Mouse (Mus musculus) intestine, embryonic 14.5 days (tissue): ENCODE measurements around the gene Armc3. TPM values are rescaled to one million over a fixed set of nuclear protein-coding genes. Genes with fewer than 3 reads are reported as not detected.
A peak's percentile ranks its signal among the peaks of the same experiment; 100 is the strongest.

ENCODE experiments used
- ATAC-seq: fragments of 200-750 bp; cut with Nextera tagmentation; replicated peaks from 2 replicates; pipeline ENCODE4 v1.8.0; 2017; ENCODE audit warnings: low read depth, moderate number of reproducible peaks, moderate TSS enrichment, moderate library complexity; ENCODE audit not compliant: low FRiP score, low TSS enrichment
- DNase-seq: peaks from one replicate; pipeline ENCODE4 v3.0.0-alpha.2; 2018; ENCODE audit warnings: low spot score
- H3K27ac ChIP-seq: fragments of 300-500 bp; sonication (generic); 2 replicates; pipeline ENCODE4 v1.5.1; 2014; ENCODE audit warnings: low read depth, mild to moderate bottlenecking, control low read depth
- H3K27me3 ChIP-seq: fragments of 300-500 bp; sonication (generic); replicated peaks from 2 replicates; pipeline ENCODE4 v1.6.1; 2014; ENCODE audit warnings: low read length, control low read depth; ENCODE audit not compliant: control insufficient read depth, insufficient read depth
- H3K36me3 ChIP-seq: fragments of 300-500 bp; sonication (generic); 2 replicates; pipeline ENCODE4 v1.6.1; 2014; ENCODE audit warnings: low read length, control low read depth; ENCODE audit not compliant: control insufficient read depth, insufficient read depth
- H3K4me1 ChIP-seq: fragments of 300-500 bp; sonication (generic); replicated peaks from 2 replicates; pipeline ENCODE4 v1.6.1; 2014; ENCODE audit warnings: low read length, control low read depth, mixed read lengths; ENCODE audit not compliant: control insufficient read depth, insufficient read depth
- H3K4me2 ChIP-seq: fragments of 300-500 bp; sonication (generic); 2 replicates; pipeline ENCODE4 v1.6.1; 2014; ENCODE audit warnings: low read length
- H3K4me3 ChIP-seq: fragments of 300-500 bp; sonication (generic); 2 replicates; pipeline ENCODE4 v1.5.1; 2014; ENCODE audit warnings: low read depth, low read length, control low read depth, mixed read lengths
- H3K9ac ChIP-seq: fragments of 300-500 bp; sonication (generic); 2 replicates; pipeline ENCODE4 v1.6.1; 2014; ENCODE audit warnings: mild to moderate bottlenecking, low read length
- H3K9me3 ChIP-seq: fragments of 300-500 bp; sonication (generic); 2 replicates; pipeline ENCODE4 v1.6.1; 2016; ENCODE audit warnings: low read length, control low read depth; ENCODE audit not compliant: control insufficient read depth
- WGBS: fragments of 180-500 bp; shearing (Covaris S2); extraction: QIAGEN DNeasy Blood & Tissue Kit; methylation state at CpG from one replicate; pipeline ENCODE4 v1.1.7; 2014; 5-methylcytosine and 5-hydroxymethylcytosine counted together
- polyA plus RNA-seq: library from polyadenylated mRNA; unstranded; fragments of >200 nt; fragmentation: Nextera tagmentation; extraction: Ambion mirVana; gene quantifications from 2 replicates; pipeline ENCODE4 v1.2.1, GENCODE M21; 2014

Gene Armc3
- polyA plus RNA-seq, 1 experiment from 2014 or later = 0.05 TPM

DNA sequence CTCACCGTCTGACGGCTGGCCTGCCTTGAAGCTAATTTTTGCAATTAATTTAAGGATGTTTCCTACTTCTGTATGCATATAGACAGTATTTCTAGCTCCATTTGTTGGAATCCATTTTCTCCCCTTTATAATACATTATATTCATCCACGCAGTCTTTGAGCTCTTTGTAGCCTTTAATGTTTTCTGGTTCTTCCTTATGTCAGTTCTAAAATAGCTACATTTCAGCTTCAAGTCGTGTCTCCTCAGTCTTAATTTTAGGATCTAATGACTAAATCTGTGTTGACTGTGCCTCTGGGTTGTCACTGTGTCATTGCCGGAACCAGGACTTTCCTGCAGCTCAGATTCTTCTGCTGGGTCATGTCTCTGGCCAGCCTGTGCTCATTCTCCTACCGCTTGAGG is 61.3 kb downstream of the Armc3 start:
- DNase-seq = no peak

DNA sequence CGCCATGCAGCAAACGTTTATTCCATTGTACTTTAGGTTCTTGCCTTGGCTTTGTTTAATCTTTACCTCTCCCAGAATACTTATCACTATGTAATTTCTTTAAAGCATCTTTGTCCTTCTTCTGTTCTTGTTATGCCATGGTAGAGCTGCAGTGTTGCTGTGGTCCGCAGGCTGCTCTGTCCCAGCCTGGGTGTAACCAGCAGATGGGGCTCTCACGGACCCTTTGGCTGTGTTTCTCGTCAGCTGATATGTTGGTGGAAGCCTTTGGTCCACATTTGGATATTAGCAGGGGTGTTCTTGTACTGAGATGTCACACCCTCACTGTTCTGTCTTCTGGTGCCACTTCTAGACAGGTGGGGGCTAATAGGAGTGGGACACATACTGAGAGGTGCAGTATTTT is 64.3 kb downstream of the Armc3 start:
- H3K36me3 ChIP-seq = no peaks in the 10 kb centered on the region
- no peak overlapping the region for H3K9ac ChIP-seq
- H3K27me3 ChIP-seq = no peaks in the 10 kb centered on the region
- 50% methylated on average over 5 of the region's 5 CpGs for WGBS
- H3K27ac ChIP-seq = no peak overlapping the region
- no peaks in the 10 kb centered on the region for H3K4me1 ChIP-seq
- no peak overlapping the region for H3K4me3 ChIP-seq
- ATAC-seq (no peak), DNase-seq (no peak)
- H3K4me2 ChIP-seq = no peak overlapping the region
- no peaks in the 10 kb centered on the region for H3K9me3 ChIP-seq

More for the DNA sequence above, 61.3 kb downstream of the Armc3 start:
- 91% methylated on average over 6 of the region's 6 CpGs for WGBS
- ATAC-seq = no peak
- no peaks in the 10 kb centered on the region for H3K4me1 ChIP-seq
- no peaks in the 10 kb centered on the region for H3K27me3 ChIP-seq
- no peak overlapping the region for H3K4me3 ChIP-seq
- H3K4me2 ChIP-seq = no peak overlapping the region
- no peak overlapping the region for H3K27ac ChIP-seq
- H3K9me3 ChIP-seq = no peaks in the 10 kb centered on the region
- H3K36me3 ChIP-seq = no peaks in the 10 kb centered on the region
- no peak overlapping the region for H3K9ac ChIP-seq

DNA sequence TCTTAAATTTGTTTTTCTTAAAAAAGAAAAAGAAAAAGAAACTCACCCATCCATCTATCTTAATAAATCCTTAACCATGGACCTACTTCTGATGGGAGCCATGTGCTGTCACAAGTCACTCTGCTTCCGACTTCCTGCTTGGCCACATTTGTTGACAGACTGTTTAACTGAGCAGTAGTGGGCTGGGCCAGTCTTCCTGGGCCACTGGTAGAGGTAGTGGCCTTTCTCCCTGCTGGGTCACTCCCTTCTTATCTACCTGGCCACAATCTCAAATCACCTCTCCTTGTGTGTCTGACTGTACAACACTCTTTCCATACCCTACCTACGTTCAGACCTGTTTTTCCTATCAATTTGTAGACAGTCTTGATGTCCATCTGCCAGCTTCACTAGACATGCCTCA is 66.7 kb downstream of the Armc3 start:
- DNase-seq = no peak
- H3K27ac ChIP-seq = no peak overlapping the region
- no peak overlapping the region for H3K4me3 ChIP-seq
- no peaks in the 10 kb centered on the region for H3K9me3 ChIP-seq
- H3K4me1 ChIP-seq = no peaks in the 10 kb centered on the region
- no peak for ATAC-seq
- WGBS = 63% methylated on average over 2 of the region's 2 CpGs
- no peak overlapping the region for H3K4me2 ChIP-seq
- H3K27me3 ChIP-seq = no peaks in the 10 kb centered on the region
- H3K9ac ChIP-seq = no peak overlapping the region
- no peaks in the 10 kb centered on the region for H3K36me3 ChIP-seq

DNA sequence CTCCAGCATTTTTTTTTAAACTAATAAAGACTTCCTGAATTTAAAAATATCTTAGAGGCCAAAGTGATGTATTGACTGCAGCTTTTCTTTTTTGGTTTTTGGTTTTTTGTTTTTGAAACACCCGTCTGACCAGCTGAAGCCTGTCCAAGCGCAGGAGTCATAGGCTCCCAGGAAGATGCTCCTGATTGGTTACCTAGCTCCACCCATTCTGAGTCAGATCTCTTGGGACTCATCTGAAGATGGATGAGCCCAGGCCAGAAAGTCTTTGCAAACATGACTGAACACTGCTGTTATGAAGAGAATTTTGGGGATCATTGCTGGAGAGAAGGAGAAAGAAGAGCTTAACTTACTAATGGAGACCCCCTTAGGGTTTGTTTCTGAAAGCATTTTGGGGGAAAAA is 68.3 kb downstream of the Armc3 start:
- no peaks in the 10 kb centered on the region for H3K27me3 ChIP-seq
- ATAC-seq = no peak
- H3K27ac ChIP-seq = no peak overlapping the region
- no peak overlapping the region for H3K9ac ChIP-seq
- DNase-seq = no peak
- H3K4me3 ChIP-seq = no peak overlapping the region
- H3K4me1 ChIP-seq = no peaks in the 10 kb centered on the region
- WGBS = 44% methylated on average over 2 of the region's 2 CpGs
- H3K9me3 ChIP-seq = no peaks in the 10 kb centered on the region
- H3K36me3 ChIP-seq = no peaks in the 10 kb centered on the region
- no peak overlapping the region for H3K4me2 ChIP-seq

DNA sequence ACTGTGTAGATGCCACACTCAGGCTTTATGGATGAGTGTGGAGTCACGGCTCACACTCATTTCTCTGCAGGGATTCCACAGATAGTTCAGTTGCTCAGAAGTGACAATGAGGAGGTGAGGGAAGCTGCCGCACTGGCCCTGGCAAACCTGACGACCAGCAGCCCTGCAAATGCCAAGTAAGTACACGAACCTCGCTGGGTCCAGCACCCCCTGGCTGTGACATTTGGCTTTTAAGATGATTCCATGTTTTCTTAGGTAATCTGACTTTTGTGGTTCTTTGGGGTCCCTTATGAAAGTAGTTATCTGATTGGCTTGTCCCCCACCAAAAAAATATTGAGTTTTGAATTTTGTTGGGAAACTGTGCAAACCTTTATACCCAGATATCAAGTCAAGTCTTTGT is 70.9 kb downstream of the Armc3 start:
- DNase-seq (no peak), ATAC-seq (no peak)
- Histone ChIP-seq H3K4me2 (no peak overlapping the region), H3K36me3 (no peaks in the 10 kb centered on the region), H3K9ac (no peak overlapping the region), H3K9me3 (no peaks in the 10 kb centered on the region), H3K4me3 (no peak overlapping the region), H3K4me1 (no peaks in the 10 kb centered on the region), H3K27ac (no peak overlapping the region), H3K27me3 (no peaks in the 10 kb centered on the region)
- 67% methylated on average over 5 of the region's 5 CpGs for WGBS

DNA sequence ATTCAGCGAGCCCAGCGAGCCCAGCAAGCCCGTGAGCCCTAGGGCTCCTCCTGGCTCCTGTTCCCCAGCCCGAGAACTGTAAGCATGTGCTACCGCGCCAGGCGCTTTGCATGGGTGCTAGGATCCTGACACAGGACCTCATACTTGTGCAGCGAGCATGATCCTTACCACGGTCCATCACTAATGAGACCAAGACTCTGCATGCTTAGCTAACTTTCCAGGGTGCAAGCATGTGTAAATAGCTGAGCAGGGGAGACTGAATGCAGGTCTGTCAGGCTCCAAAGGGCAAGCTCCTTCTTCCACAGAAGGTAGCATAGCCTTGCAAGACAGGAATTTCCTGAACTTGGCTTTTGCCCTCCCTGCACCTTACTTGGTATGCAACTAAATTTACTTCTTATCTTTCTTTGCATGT is 71.6 kb downstream of the Armc3 start:
- H3K4me3 ChIP-seq = no peak overlapping the region
- H3K36me3 ChIP-seq = no peaks in the 10 kb centered on the region
- H3K27ac ChIP-seq = no peak overlapping the region
- no peak overlapping the region for H3K4me2 ChIP-seq
- H3K9me3 ChIP-seq = no peaks in the 10 kb centered on the region
- no peak overlapping the region for H3K9ac ChIP-seq
- no peak for DNase-seq
- ATAC-seq = 0 out of 2 replicates have a peak, but pooled peaks have one; percentile 47
- 54% methylated on average over 9 of the region's 9 CpGs for WGBS
- H3K27me3 ChIP-seq = no peaks in the 10 kb centered on the region
- H3K4me1 ChIP-seq = no peaks in the 10 kb centered on the region

DNA sequence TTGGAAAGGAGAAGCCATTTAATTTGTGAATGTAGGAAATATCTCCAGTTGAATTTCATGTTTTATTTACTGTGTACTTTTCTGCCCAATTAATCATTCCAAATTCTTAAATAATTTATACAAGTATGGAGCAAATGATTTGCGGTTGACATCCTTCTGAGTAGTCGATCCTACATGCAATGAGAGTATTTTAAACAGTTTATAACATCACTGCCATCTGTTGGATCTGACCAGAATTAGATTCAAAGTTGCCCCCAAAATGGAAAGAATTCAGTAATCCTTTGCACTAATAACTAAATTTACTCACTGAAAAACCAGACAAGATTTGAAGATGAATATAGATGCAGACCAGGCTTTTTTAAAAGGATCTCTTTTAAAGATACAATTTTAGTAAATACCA is 75.5 kb downstream of the Armc3 start:
- WGBS = 43% methylated on average over 2 of the region's 2 CpGs
- H3K4me1 ChIP-seq = no peaks in the 10 kb centered on the region
- H3K9me3 ChIP-seq = no peaks in the 10 kb centered on the region
- H3K4me2 ChIP-seq = no peak overlapping the region
- no peak overlapping the region for H3K27ac ChIP-seq
- H3K36me3 ChIP-seq = no peaks in the 10 kb centered on the region
- no peak for DNase-seq
- no peaks in the 10 kb centered on the region for H3K27me3 ChIP-seq
- no peak overlapping the region for H3K4me3 ChIP-seq
- no peak for ATAC-seq
- H3K9ac ChIP-seq = no peak overlapping the region

DNA sequence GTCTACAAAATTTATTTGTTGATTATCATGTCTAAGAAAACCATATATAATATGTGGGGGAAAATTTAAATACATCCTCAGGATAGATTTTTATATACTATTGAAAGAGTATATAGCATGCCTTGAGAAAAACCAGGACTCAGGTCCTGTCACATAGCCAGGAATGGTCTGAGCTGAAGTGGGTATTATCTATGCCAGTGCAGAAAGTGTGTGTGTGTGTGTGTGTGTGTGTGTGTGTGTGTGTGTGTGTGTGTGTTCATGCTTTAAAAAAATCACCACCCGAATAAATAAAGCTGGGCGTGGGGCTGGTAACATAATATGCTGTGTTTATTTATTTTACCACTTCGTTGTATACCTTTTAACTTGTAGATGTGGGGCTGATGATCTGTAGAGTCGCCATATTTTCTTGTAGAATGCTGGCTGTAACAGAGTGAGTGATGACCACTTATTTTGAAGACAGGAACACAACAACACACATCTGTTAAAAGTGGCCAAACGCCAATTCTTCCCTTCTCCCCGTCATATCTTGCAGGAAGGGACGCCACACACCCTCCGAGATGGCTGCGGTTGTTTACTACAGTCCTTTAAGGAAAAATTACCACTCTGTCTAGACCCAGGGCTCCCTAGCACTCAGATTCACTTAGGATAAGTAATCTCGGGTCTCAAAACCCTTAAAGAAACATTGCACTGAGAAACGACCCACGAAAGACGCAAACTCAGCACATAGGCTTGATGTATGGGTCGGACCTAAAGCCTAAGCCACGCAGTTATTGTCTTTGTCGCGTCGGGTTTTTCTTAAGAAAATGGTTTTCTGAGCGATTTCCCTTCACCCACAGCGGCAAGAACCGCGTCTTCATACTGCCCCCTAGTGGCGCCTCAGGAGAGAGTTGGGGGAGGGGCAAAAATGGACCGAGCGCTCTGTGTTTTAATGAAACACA is 76.8 kb downstream of the Armc3 start:
- WGBS = 6% methylated on average over 25 of the region's 25 CpGs
- Histone ChIP-seq H3K4me3 (peak overlapping the region; percentile 32), H3K4me1 (no peaks in the 10 kb centered on the region), H3K9ac (peak overlapping the region; percentile 18; the same call in 1 of the 2 replicates), H3K36me3 (no peaks in the 10 kb centered on the region), H3K27me3 (no peaks in the 10 kb centered on the region), H3K4me2 (peak overlapping the region; percentile 65), H3K27ac (peak overlapping the region; percentile 29; the same call in 1 of the 2 replicates), H3K9me3 (no peaks in the 10 kb centered on the region)
- ATAC-seq (peak; percentile 74), DNase-seq (peak; percentile 90)

DNA sequence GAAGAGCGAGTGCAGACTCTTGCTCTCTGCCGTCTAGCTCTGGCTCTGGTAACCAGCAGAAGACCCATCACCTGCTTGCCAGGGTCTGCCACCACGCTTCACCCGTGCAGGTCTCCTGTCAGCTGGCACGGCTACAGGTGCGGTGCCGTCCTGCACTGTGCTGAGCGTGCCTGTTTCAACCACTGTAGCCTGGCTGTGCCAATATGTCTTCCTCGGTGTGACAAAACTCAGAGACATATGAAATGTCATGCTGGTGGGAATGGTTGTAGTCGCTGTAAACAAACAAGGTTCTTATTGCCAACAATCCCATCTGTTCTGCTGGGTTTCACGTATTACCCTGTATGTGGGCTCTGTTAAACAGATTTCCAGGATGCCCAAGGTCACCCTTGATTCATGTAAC is 81.2 kb downstream of the Armc3 start:
- no peak overlapping the region for H3K9ac ChIP-seq
- H3K4me2 ChIP-seq = no peak overlapping the region
- no peak for ATAC-seq
- no peaks in the 10 kb centered on the region for H3K27me3 ChIP-seq
- DNase-seq = peak; percentile 42
- H3K27ac ChIP-seq = no peak overlapping the region
- H3K4me1 ChIP-seq = no peaks in the 10 kb centered on the region
- no peak overlapping the region for H3K4me3 ChIP-seq
- WGBS = 83% methylated on average over 11 of the region's 11 CpGs
- H3K36me3 ChIP-seq = no peaks in the 10 kb centered on the region
- no peaks in the 10 kb centered on the region for H3K9me3 ChIP-seq
